Mouse (Mus musculus) brown adipose tissue, adult 24 weeks (tissue): ENCODE results near the gene Hsp90ab1. TPM values are rescaled to one million over a fixed set of nuclear protein-coding genes. Genes with fewer than 3 reads are reported as not detected.

Experiments used
- H3K27ac ChIP-seq: fragments of 200-500 bp; replicated peaks from 2 replicates; pipeline ENCODE4 v1.5.1; 2012; ENCODE audit warnings: low read depth, mild to moderate bottlenecking, low read length
- H3K4me1 ChIP-seq: fragments of 200-500 bp; 2 replicates; pipeline ENCODE4 v1.6.1; 2012; ENCODE audit warnings: low read length, mixed read lengths; ENCODE audit not compliant: control insufficient read depth, insufficient read depth, insufficient read length
- H3K4me3 ChIP-seq: fragments of 200-500 bp; 2 replicates; pipeline ENCODE4 v1.5.1; 2012; ENCODE audit warnings: low read depth, mild to moderate bottlenecking, low read length, moderate library complexity; ENCODE audit not compliant: insufficient read depth
- polyA plus RNA-seq: library from polyadenylated mRNA; stranded (reverse); fragments of >200 nt; gene quantifications from 2 replicates; pipeline ENCODE4 v1.2.4, GENCODE M21; 2012; ENCODE audit not compliant: missing spikeins, insufficient read depth, insufficient read length

Hsp90ab1 gene
- polyA plus RNA-seq, 1 experiment = 869 TPM

DNA sequence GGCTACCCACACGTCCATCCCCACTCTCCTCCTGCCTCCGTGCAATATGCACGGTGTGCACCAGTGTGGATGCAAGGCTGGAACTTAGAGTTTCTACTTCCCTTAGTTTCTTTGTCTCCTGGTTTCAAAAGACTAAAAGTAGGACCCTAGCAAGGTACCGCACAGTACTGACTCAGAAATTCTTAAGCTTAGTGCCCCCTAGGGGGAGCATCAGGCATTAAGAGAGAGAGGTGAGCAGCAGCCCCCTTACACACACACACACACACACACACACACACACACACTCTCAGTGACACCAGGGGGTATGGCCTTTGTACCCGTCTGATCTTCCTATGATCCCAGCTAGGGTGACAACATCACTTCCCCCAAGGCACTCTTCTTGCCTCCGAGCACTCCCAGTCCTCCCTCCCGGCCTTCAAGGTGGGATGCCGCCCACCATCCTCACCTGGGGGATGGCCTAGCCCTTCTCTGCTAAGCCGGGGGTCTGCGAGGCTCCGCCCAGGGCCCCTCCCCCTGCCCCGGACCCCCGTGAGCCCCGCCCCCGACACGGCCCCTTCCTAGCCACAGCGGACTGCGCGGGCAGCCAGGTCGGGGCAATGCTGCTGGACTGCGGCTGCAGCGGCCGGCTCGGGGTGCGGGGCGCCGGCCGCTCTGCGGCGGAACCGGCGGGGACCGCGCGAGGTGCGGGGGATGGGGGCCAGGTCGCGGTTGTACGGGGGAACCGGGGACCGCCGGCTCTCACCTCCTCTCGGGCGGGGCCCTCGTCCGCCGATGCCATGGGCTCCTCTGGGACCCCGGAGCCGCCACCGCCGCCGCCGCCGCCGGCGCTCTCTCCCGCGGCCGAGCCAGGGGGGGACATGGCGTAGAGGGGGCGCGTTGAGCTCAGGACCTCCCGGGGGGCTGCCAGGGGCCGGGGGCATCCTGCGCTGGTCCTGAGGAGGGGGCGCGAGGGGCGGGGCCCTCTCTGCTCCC lies 24.2 kb downstream of the Hsp90ab1 start:
- peak overlapping the region; percentile 11; the same call in 1 of the 2 replicates for H3K4me3 ChIP-seq
- H3K4me1 ChIP-seq = no peaks in the 10 kb centered on the region
- no peak overlapping the region for H3K27ac ChIP-seq

DNA sequence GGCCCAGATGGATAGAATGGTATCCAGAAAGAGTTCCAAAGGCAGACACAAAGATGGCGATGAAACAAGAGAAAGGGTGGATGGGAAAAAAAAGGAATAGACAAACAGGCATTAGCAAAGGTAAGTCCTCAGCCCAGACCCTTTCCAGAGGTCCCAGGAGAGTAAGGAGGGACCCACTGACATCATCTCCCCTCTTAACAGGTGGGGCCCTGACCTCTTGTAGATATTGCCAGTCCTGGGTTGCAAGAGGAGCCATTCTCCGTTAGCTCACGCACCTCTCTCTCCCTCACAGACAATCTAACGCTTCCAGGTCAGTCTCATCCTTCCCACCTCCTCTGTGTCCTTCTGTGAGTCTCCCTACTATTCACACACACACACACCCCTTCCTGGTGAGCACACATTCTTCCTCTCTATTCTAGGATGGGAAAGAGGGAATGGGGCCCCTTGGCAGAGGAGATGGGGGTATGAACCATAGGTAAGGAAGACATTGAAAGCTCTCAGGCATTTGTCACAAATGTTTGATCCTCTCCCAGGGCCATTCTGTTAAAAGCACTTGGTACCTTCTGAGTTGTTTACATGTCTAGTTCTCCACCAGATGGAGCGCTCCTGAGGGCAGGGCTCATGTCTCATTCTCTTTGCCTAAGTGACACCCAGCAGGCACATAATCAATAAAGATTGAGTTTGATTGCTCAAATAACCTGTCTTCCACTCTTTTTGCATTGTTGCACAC lies 25.4 kb downstream of the Hsp90ab1 start:
- Histone ChIP-seq H3K4me3 (no peak overlapping the region), H3K4me1 (no peaks in the 10 kb centered on the region), H3K27ac (no peak overlapping the region)

DNA sequence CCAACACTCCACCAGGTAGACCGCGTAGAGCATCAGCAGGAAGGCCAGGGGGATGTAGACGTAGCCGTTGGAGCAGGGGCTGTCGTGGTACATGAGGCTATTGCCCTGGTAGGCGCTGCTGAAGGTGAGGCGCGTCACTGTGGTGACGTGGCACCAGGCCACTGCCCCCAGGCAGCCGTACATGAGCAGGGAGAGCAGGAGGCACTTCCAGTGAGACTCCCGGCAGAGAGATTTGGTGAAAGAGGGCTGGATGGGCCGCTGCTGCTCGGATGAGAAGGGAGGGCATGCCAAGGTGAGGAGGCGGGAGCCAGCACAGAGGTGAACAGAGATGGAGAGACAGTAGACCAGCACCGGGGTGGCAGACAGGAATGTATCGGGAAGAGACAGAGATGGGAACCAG lies 26.1 kb downstream of the Hsp90ab1 start:
- H3K4me1 ChIP-seq = no peaks in the 10 kb centered on the region
- no peak overlapping the region for H3K4me3 ChIP-seq
- no peak overlapping the region for H3K27ac ChIP-seq

DNA sequence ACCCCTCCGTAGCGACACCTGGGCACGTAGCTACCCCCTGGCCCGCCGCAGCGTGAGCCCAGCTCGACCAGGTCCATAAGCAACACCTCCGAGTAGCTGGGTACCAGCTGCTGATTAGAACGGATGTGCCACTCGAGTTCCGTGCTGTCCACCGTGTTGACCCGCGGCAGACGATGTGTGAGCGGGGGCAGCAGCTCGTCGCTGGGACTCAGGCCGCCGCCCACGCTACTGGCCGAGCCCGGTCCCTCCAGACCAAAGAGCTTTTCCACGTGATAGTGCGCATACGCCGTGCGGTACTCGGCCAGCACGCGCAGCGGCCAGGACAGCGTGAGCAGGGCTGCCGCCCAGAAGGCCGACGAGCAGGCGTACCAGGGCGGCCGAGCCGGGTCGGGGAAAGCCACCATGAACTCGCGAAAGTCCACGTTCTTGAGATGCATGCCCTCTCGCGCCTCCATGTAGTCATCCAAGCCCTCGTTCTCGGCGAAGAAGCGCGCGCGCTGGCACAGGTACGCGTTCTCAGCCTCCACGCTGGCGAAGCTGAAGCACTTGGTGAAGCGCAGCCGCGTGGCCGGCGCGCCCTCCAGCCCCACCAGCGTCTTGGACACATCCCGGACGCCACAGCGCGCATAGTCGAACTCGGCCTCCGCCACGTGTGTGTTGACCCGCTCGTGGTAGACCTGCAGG lies 27.7 kb downstream of the Hsp90ab1 start:
- no peak overlapping the region for H3K27ac ChIP-seq
- no peaks in the 10 kb centered on the region for H3K4me1 ChIP-seq
- peak overlapping the region; percentile 28; the same call in 1 of the 2 replicates for H3K4me3 ChIP-seq

DNA sequence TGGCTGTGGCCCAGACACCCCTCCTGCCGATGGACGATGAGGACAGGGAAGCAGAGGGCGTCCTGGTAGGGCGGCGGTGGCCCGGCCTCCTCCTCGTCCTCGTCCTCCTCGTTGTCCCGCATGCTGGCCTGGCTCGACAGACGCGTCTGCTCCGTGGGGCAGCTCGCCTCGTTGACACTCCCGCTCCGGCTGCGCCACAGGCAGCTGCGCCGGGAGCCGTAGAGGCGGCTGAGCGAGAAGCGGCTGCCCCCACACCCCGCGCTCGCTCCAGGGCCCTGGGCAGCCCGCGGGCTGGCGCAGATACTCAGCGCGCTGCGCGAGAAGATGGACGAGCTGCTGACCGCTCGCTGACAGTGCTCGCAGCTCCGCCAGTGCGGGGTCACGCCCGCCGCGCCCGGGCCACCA lies 28.2 kb downstream of the Hsp90ab1 start:
- H3K4me3 ChIP-seq = peak overlapping the region; percentile 28; the same call in 1 of the 2 replicates
- no peak overlapping the region for H3K27ac ChIP-seq
- H3K4me1 ChIP-seq = no peaks in the 10 kb centered on the region

DNA sequence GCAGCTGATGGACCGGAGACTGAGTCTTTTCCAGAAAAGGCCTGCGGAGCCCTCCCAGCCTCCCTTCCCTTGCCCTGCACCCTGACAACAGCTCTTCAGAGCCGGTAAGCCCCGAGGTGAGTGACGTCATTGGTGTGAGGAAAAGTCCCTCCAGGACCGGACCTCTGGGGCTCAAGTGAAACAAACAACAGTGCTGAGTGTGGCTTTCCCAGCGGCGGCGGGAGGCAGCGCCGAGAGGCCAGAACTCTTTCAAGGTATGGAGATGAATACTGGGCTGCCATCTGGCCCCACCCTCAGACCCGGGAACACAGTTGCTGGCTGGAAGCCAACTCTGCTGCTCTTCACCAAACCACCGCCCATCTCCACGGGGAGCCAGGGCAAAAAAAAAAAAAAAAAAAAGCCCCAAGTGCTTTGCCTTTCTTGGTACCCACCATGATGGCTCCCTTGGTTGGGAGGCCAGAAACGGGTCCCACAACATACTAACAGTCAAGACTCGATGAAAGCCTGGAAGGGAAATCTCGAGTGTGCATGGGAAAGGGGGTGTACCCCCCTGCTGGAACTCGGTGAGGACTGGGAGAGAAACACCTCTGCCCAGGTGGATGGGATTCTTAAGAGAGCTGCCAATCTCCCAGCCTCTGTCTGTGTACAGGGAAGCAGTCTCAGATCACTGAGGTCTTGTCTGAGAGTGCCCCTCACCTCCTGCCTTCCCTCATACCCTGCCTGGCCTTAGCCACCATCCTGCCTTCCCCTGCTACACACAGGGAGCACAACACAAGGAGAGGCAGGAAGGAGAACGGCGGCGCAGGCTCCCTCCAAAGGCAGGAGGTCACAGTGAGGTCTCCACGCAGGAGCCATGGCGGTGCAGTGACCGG lies 28.8 kb downstream of the Hsp90ab1 start:
- Histone ChIP-seq H3K27ac (no peak overlapping the region), H3K4me3 (0 out of 2 replicates have a peak overlapping the region, but pooled peaks have one; percentile 28), H3K4me1 (no peaks in the 10 kb centered on the region)

DNA sequence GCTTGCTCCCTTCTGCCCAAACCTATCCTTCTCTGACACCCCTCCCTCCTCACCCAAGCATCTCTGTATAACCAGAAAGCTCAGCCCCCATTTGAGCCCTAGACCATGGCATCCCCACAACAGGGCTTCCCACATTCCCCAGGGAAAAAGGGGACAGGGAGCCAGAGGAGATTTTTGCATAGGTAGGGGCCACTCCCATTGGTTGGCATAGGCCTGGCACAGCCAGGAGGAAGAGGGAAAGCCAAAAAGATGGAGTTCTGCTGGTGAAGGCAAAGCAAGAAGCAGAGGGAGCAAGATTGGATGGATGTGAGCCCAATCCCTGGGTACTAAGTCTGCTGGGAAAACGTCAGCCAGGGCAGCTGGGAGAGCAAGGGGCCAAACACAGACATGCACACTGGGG lies 30.0 kb downstream of the Hsp90ab1 start:
- Histone ChIP-seq H3K27ac (no peak overlapping the region), H3K4me3 (no peak overlapping the region), H3K4me1 (no peaks in the 10 kb centered on the region)

DNA sequence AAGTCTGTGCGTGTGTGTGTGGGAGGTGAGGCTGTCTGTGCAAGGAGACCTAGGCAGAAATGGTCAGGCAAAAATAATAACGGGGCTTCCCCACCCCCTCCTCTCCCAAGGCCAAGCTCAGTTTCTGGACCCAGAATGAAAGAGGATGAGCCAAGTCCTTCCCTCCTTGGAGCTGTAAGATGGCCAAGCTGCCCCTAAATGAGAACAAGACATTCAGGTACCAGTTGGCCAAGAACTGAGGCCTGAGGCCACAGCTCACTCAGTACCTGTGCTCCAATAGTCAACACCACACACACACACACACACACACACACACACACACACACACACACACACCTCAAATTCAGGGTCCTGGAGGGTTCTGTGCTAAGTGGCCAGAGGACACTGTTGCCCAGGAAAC lies 30.4 kb downstream of the Hsp90ab1 start:
- no peak overlapping the region for H3K27ac ChIP-seq
- no peak overlapping the region for H3K4me3 ChIP-seq
- H3K4me1 ChIP-seq = no peaks in the 10 kb centered on the region

DNA sequence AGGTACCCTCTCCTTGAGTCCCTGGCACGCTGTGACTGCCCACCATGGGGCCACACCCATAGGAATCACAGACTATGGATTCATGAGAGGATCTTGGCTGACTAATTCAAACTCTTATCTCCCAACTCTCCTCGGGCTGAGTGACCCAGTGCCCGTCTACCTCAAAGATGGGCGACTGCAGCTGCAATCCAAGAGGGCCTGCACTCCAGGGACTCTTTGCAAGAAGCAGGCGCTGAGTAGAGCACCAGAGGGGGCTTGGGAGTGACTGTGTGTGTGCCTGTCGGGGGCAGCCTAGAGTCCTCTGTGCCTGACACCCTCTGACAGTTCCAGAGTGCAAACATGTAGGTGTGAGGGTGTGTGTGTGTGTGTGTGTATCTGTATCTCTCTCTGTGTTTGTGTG lies 30.9 kb downstream of the Hsp90ab1 start:
- no peak overlapping the region for H3K4me3 ChIP-seq
- no peaks in the 10 kb centered on the region for H3K4me1 ChIP-seq

DNA sequence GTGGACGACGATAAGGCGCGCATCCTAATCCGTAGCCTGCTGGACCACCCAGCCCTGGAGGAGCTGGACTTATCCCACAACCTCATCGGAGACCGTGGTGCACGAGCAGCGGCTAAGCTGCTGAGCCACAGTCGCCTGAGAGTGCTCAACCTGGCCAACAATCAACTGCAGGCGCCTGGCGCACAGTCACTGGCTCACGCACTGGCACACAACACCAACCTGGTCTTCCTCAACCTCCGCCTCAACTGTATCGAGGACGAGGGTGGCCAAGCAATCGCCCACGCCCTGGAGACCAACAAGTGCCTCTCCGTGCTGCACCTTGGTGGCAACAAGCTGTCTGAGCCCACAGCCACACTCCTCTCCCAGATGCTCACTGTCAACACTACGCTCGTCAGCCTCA lies 33.4 kb downstream of the Hsp90ab1 start:
- no peaks in the 10 kb centered on the region for H3K4me1 ChIP-seq
- H3K27ac ChIP-seq = no peak overlapping the region
- H3K4me3 ChIP-seq = no peak overlapping the region

More for the DNA sequence above, 30.9 kb downstream of the Hsp90ab1 start:
- H3K27ac ChIP-seq = no peak overlapping the region

DNA sequence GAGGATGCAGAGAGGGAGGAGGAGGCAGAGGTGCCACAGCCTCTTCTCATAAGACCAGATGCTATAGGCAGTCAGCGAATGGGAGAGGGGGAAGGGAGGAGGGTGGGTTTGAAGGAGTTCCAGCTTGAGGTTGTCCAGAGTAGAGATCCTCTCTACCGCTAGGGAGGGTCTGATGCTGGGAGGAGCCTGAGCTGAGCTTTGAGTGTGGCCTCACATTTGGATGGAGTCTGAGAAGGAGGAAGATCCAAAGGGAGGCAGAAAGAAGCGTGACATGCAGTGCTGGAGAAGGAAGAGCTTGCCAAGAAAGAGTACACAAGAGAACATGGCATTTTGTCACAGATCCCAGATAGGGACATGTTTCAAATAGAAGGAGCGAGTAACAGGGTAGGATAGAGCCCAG lies 34.7 kb downstream of the Hsp90ab1 start:
- Histone ChIP-seq H3K4me1 (no peaks in the 10 kb centered on the region), H3K27ac (no peak overlapping the region)

DNA sequence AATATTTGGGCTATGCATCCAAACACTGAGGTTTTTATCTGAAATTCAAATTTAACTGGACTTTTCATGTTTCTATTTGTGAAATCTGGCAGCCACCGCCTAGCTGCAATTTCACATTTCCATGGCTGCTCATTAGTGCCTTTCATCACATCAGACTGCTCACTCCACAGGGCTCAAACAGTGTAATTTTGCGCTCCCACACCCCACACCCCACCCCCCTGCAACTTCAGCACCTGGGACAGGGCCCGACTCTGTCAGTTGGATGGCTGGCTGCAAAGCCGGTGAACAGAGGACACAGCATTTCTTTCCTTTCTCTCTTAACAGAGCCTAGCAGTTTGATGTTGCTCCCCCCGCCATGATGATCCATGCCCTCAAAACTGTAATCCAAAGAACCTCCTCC lies 36.8 kb downstream of the Hsp90ab1 start:
- Histone ChIP-seq H3K27ac (no peak overlapping the region), H3K4me3 (no peak overlapping the region), H3K4me1 (no peaks in the 10 kb centered on the region)

More for the DNA sequence above, 34.7 kb downstream of the Hsp90ab1 start:
- no peak overlapping the region for H3K4me3 ChIP-seq

DNA sequence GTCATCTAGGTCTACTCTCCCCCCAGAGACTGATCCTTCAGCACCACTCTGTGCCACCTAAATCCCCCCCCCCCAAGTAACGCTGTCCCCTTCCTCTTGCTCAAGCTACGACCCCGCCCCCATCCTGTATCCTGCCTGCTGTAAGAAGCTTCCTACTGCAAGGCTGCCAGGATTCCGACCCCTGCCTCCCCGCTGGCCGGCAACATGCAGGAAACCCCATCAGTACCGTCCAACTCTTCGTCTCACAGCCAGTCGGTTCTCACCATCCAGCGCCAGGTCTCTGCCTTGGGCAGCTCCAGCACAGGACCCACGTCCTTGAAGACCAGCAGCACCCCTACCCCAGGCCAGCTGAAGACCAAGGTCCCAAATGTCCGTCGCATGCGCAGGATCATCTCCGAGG lies 40.2 kb downstream of the Hsp90ab1 start:
- H3K27ac ChIP-seq = no peak overlapping the region

DNA sequence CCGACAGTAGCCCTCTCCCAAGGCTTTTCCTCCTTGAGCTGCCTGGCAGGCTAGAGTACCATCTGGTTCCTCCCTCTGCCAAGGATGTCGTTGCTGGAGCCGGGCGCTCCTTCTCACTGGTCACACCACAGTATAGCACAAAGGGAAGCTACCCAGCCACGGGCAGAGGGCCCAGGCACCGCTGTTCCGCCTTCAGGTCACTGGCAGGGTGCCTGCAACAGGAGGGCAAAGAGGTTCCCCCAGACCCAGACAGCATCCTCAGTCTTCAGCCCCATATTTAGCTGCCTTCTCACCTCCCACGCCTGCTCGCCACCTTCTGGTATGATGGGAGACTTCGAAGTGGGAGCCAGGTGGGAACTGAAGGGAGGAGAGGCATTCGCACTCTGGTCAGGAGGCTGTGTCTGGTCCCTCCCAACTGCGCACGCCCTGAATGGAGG lies 42.7 kb downstream of the Hsp90ab1 start:
- Histone ChIP-seq H3K4me1 (no peaks in the 10 kb centered on the region), H3K4me3 (no peak overlapping the region), H3K27ac (no peak overlapping the region)

More for the DNA sequence above, 40.2 kb downstream of the Hsp90ab1 start:
- H3K4me3 ChIP-seq = no peak overlapping the region
- H3K4me1 ChIP-seq = no peaks in the 10 kb centered on the region
